Mouse (Mus musculus) liver (tissue): ENCODE data around the gene Ppp2r2d.

ENCODE experiments used
- DNase-seq: peaks from one replicate; pipeline ENCODE4 v3.0.0-alpha.2; 2020; ENCODE audit warnings: mixed read lengths

Gene Ppp2r2d

DNA sequence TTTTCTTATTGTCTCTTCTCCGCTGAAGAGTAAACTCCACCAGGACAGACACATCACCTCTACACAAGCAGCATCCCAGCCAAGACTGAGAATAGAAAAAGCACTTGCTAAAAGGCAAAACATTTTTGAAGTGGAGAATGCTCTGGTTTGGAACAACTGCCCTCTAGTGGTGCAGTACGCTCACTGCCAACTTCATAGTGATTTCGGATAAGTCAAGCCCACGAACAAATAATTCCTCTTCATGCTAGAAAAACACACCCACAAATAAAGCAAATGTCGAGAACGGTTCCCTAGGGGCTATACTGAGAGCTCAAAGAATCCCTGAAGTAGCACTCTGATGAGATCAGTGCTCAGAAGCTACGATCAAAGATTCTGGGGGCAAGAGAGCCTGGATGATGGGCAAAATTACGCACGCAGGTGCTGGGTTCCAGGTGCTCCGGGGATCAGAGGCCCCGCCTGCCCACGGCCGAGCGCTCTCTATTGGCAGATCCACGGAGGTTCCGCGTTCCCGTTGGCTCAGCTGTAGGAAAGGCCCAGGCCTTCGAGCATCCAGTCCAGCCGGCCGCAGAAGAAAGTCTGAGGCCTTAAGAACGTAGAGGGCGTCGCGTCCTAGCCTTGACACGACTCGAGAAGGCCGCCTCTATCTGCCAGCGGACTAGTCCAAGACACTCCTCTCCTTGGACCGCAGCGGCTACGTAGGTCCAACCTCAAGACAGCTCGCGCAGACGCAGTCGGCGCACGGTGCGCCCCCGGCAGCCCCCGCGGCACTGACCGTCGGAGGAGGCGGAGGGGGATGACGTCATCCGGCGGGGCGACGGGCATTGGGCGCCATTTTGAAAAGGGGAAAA, at the start of gene Ppp2r2d, which contains the start of gene Mapk1ip1:
Gene Ppp2r2d (plus strand): TSS at position 536 of the 848 bp plus-strand sequence.
Gene Mapk1ip1 (minus strand): TSS at position 730 of the 848 bp plus-strand sequence.
- peak; percentile 95 for DNase-seq

GRCm38 (mm10) chr7:138803386-138803785, 42.5 kb upstream of the Ppp2r2d start:
- no peak for DNase-seq

- no peak for DNase-seq
Measured at GRCm38 (mm10) chr7:138807146-138807545, 38.7 kb upstream of the Ppp2r2d start.

DNA sequence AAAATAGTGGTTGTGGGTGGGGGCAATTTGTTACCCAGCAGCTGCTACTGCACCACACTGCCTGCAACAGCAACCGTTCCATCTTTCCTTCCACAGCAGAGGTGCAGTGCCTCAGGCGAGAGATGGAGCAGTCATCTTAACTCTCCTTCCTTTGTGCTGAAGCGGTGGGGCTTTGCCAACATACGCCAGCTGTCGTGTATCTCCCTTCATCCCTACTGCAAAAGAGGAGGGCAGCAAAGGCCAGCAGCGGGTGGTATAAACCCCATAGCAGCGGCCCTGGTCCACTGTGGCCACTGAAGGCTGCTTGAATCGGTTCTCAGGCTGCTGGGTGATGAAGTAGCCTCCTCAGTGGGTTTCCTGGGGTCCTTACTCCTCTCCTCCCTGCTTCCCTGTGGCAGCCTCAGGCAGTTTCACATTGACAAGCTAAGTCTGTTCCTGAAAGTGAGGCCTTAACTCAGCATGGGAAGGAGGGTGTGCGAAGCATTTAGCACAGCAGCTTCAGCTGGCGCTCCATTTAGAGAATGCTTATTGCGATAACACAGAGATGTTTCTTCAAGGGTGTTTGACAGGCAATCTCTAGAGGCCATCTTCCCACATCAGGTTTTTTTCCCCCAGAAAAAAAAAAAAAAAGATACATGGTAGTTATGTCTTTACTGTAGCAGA, 32.5 kb upstream of the Ppp2r2d start:
- no peak for DNase-seq

- no peak for DNase-seq
Measured at GRCm38 (mm10) chr7:138818314-138818713, 27.6 kb upstream of the Ppp2r2d start.

- no peak for DNase-seq
Measured at GRCm38 (mm10) chr7:138824423-138824822, 21.5 kb upstream of the Ppp2r2d start.

DNA sequence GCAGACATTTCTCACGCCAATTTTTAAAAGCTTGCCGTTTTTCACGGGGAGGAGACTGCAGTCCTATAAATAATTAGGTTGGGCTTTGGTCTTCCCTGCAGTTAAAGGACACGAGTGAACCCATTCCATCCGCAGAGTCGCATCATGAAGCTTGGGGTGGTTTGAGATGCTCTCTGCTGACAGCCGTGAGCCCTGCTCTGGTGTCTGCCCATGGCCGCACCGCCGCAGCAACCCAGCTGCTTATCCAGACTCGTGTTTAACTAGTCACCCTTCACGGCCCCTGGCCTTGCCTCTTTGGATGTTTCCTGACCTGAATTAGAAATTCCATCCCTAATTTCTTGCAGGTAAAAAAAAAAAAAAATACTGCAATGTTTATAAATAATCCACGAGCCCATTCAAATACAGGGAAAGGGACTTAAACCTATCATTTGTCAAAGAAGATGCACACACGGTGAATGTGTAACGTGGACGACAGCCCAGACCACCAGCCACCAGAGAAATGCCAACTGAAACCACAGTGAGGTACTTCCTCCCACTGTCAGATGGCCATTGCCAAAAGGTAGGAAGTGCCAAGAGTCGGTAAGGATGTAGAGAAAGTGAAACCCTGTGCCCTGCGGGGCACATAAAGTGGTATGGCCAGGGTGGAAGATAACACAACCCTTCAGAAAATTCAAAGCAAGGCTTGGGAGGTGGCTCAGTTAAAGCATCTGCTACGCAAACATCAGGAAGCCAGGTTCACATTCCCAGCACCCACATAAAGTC, 20.7 kb upstream of the Ppp2r2d start:
- no peak for DNase-seq

- peak; percentile 65 for DNase-seq
Measured at GRCm38 (mm10) chr7:138827812-138828211, 18.1 kb upstream of the Ppp2r2d start.

DNA sequence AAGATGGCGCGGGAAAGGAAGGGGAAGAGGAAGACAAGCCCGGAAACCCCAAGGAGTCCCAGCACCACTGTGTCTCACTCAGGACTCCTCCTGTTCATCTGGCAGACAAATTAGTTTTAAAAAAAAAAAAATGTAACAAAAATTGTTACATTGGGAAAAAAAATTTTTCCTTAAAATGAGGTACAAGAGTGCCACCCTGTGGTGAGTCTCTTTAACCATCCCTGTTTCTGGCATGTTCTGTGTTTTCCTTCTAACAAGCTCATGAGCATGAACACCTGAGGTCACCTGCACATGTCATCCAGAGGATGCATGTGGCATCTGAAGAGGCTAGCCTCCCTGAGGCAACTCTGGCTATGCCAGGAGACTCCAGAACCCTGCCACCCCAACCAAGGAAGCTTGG, 10.9 kb upstream of the Ppp2r2d start:
- no peak for DNase-seq

DNA sequence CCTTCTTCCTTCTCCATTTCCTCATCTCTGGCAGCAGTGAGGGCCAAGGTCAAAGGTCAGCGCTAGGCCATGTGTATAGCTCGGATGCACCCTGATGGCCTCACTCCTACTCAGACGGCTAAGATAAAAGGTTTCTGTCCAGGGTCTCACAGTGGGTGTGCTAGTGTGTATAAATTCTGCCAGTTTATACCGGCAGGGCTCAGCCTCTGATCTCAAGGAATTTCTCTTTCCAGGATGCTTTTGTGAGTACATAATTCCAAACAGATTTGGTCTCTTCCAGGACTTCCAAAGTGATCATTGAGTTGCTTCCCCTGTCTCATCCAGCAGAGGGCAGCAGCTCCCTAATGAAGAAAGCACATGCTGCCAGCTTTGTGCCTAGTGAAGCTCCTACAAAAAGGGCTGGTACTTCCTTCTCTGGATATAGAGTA, 5.3 kb upstream of the Ppp2r2d start:
- peak; percentile 67 for DNase-seq

- no peak for DNase-seq
Measured at GRCm38 (mm10) chr7:138841436-138842151, 4.3 kb upstream of the Ppp2r2d start.

GRCm38 (mm10) chr7:138843421-138843820, 2.5 kb upstream of the Ppp2r2d start:
- no peak for DNase-seq

DNA sequence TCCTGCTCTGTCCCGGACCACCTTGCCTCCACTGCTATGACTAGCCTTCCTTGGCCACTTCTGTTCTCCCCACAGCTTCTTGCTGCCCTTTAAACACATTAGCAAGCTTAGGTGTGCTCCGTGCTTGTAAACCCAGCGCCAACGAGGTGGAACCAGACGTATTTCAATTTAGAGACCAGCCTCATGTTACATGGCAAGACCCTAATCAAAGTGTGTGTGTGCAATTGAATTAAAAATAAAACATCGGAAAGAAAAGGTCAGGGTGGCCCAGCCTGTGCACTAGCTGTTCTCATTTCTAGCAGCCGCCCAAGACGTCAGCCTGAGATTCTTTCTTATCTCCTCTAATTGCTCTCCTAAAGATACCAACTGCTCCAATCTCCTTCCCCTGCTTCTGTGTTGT, 768 bp upstream of the Ppp2r2d start:
- no peak for DNase-seq

DNA sequence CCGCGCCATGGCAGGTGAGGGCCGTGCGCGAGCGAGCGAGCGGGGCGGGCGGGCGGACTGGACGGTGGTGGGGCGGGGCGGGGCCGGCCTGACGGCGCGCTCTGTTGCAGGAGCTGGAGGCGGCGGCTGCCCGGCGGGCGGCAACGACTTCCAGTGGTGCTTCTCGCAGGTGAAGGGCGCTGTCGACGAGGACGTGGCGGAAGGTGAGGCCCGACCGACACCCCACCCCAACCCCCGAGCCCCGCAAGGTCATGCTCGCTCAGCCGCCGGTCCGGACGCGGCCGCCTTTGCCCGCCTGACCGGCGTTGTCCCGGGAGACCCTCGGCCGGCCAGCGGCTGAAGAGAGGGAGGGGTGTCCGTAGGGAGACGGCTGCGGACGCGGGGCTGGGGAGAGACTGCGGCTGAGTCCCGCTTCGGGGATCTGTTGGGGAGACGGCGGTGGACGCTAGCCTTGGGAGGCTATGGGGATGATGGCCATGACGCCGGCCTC, 668 bp downstream of the Ppp2r2d start:
- peak; percentile 86 for DNase-seq

DNA sequence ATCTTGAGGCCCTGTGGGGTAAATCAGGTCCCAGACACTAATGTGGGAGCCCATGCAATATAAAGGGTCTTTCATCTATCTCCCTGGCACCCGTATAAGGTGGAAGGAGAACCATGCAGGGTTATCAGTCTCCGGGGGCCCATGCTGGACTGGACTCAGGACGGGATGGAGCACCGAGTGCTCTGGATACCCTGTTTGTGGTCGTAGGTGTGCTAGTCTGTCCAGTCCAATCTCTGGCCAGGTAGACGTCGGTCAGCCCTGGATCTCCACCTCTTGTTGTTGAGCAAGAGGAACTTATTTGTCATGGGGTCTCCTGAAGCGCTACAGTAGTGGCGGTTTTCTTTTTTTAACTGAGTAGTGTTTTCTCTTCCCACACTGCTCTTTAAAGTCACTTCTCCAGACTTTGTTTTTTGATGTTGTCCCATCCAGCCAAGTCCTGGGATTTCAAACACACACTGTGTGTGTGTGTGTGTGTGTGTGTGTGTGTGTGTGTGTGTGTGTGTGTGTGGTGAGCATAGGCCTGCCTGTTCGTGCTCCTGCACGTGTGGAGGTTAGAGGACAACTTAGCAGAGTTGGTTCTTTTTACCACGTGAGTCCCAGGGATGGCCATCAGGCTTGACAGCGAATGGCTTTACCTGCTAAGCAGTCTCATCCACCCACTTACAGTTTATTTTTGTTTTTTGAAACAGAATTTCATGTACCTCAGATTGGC, 1.6 kb downstream of the Ppp2r2d start:
- DNase-seq = peak; percentile 20

- no peak for DNase-seq
Measured at GRCm38 (mm10) chr7:138848028-138848920, 2.4 kb downstream of the Ppp2r2d start.

GRCm38 (mm10) chr7:138850083-138850482, 4.2 kb downstream of the Ppp2r2d start:
- no peak for DNase-seq

- DNase-seq = no peak
Measured at GRCm38 (mm10) chr7:138853417-138854031, 7.6 kb downstream of the Ppp2r2d start.

GRCm38 (mm10) chr7:138854201-138854600, 8.3 kb downstream of the Ppp2r2d start:
- DNase-seq = no peak

DNA sequence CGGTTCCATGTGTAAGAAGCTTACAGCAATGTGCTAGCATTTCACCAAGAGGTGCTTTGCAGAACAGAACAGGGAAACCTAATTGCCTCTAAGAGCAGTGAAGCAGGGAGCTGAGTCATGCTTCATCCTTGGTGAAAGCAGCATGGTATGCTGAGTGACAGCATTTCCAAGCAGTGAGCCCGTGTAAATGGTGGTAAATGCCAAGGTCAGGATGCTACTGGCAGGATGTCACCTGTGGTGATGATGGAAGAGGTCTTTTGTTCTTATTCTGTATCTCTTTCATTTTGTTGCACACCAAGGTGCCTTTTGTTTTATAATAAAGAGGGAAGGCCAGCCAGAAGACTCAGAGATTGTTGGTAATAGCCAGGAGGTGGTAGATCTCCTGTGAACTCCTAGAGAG, 10.8 kb downstream of the Ppp2r2d start:
- no peak for DNase-seq
